Mouse (Mus musculus) stomach, embryonic 15.5 days (tissue): ENCODE results near the gene Fut11. TPM values are rescaled to one million over a fixed set of nuclear protein-coding genes. Genes with fewer than 3 reads are reported as not detected.

Experiments used
- ATAC-seq: fragments of 200-750 bp; cut with Nextera tagmentation; 2 replicates; pipeline ENCODE4 v1.8.0; 2017; ENCODE audit warnings: low read depth, moderate number of reproducible peaks, moderate TSS enrichment; ENCODE audit not compliant: insufficient read depth, low FRiP score
- H3K27ac ChIP-seq: fragments of 300-500 bp; sonication (generic); 2 replicates; pipeline ENCODE4 v1.5.1; 2015; ENCODE audit warnings: mild to moderate bottlenecking, inconsistent platforms
- H3K27me3 ChIP-seq: fragments of 300-500 bp; sonication (generic); replicated peaks from 2 replicates; pipeline ENCODE4 v1.6.1; 2015; ENCODE audit warnings: inconsistent platforms
- H3K36me3 ChIP-seq: fragments of 300-500 bp; sonication (generic); 2 replicates; pipeline ENCODE4 v1.6.1; 2015; ENCODE audit warnings: inconsistent platforms
- H3K4me1 ChIP-seq: fragments of 300-500 bp; sonication (generic); 2 replicates; pipeline ENCODE4 v1.6.1; 2015; ENCODE audit warnings: inconsistent platforms
- H3K4me2 ChIP-seq: fragments of 300-500 bp; sonication (generic); 2 replicates; pipeline ENCODE4 v1.6.1; 2015; ENCODE audit warnings: mild to moderate bottlenecking, inconsistent platforms
- H3K4me3 ChIP-seq: fragments of 300-500 bp; sonication (generic); replicated peaks from 2 replicates; pipeline ENCODE4 v1.5.1; 2015; ENCODE audit warnings: inconsistent platforms
- H3K9ac ChIP-seq: fragments of 300-500 bp; sonication (generic); 2 replicates; pipeline ENCODE4 v1.6.1; 2015; ENCODE audit warnings: inconsistent platforms
- H3K9me3 ChIP-seq: fragments of 300-500 bp; sonication (generic); 2 replicates; pipeline ENCODE4 v1.6.1; 2016; ENCODE audit warnings: inconsistent platforms
- WGBS: fragments of 180-500 bp; shearing (Covaris S2); methylation state at CpG from one replicate; pipeline ENCODE4 v1.1.7; 2015; 5-methylcytosine and 5-hydroxymethylcytosine counted together
- microRNA-seq: library from miRNA; unstranded; fragments of <30 nt; microRNA quantifications from one replicate; pipeline ENCODE4, GENCODE M21; 2016
- polyA plus RNA-seq: library from polyadenylated mRNA; unstranded; fragments of >200 nt; fragmentation: Nextera tagmentation; extraction: Ambion mirVana; gene quantifications from 2 replicates; pipeline ENCODE4 v1.2.1, GENCODE M21; 2015

Fut11 gene
- polyA plus RNA-seq, 1 experiment from 2014 or later: 28.5 TPM

GRCm38 (mm10) chr14:20746935-20747334 is 52.2 kb downstream of the Fut11 start:
- Histone ChIP-seq H3K4me3 (no peak overlapping the region), H3K4me2 (no peak overlapping the region), H3K27ac (no peak overlapping the region), H3K27me3 (no peaks in the 10 kb centered on the region), H3K9ac (no peak overlapping the region), H3K36me3 (peaks cover 19% of the 10 kb centered on the region), H3K9me3 (no peaks in the 10 kb centered on the region), H3K4me1 (no peaks in the 10 kb centered on the region)
- ATAC-seq: no peak
- 84% methylated on average over 3 of the region's 3 CpGs for WGBS

GRCm38 (mm10) chr14:20748388-20748787 is 53.6 kb downstream of the Fut11 start:
- Histone ChIP-seq H3K27me3 (no peaks in the 10 kb centered on the region), H3K9ac (no peak overlapping the region)
- 71% methylated on average over 4 of the region's 4 CpGs for WGBS

GRCm38 (mm10) chr14:20749494-20750051 is 54.8 kb downstream of the Fut11 start:
- H3K27ac ChIP-seq: no peak overlapping the region
- no peaks in the 10 kb centered on the region for H3K9me3 ChIP-seq
- H3K4me2 ChIP-seq: no peak overlapping the region
- ATAC-seq: no peak
- no peak overlapping the region for H3K4me3 ChIP-seq
- no peaks in the 10 kb centered on the region for H3K27me3 ChIP-seq
- H3K4me1 ChIP-seq: no peaks in the 10 kb centered on the region
- H3K9ac ChIP-seq: no peak overlapping the region
- WGBS: 79% methylated on average over 4 of the region's 4 CpGs
- peaks cover 8% of the 10 kb centered on the region for H3K36me3 ChIP-seq

More at GRCm38 (mm10) chr14:20748388-20748787, 53.6 kb downstream of the Fut11 start:
- Histone ChIP-seq H3K27ac (no peak overlapping the region), H3K4me2 (no peak overlapping the region), H3K4me1 (no peaks in the 10 kb centered on the region), H3K9me3 (no peaks in the 10 kb centered on the region), H3K36me3 (peaks cover 19% of the 10 kb centered on the region), H3K4me3 (no peak overlapping the region)
- no peak for ATAC-seq

- no peak overlapping the region for H3K27ac ChIP-seq
- WGBS: 79% methylated on average over 5 of the region's 5 CpGs
- no peak for ATAC-seq
- H3K9me3 ChIP-seq: no peaks in the 10 kb centered on the region
- peaks cover 10% of the 10 kb centered on the region for H3K36me3 ChIP-seq
- no peak overlapping the region for H3K4me3 ChIP-seq
- H3K4me2 ChIP-seq: no peak overlapping the region
- no peak overlapping the region for H3K9ac ChIP-seq
- no peaks in the 10 kb centered on the region for H3K27me3 ChIP-seq
- H3K4me1 ChIP-seq: no peaks in the 10 kb centered on the region
These were observed 55.7 kb downstream of the Fut11 start for GRCm38 (mm10) chr14:20750503-20750902.

Small RNAs within 50 kb of the gene (microRNA-seq; reads per million reads assigned to microRNA genes)
- 0.97 reads per million for gene Mir6946

Other genes with a start within 250 kb of the Fut11 start
- gene Cfap70, start 242.7 kb upstream of the Fut11 start, polyA plus RNA-seq: 0.27 and 0.63 TPM in 2 replicates
- 58.4 and 59.9 TPM in 2 replicates for gene Anxa7, start 214.8 kb upstream of the Fut11 start, polyA plus RNA-seq
- 0.64 and 0.92 TPM in 2 replicates for gene Mss51, start 198.1 kb upstream of the Fut11 start, polyA plus RNA-seq
- gene Ppp3cb, start 148.4 kb upstream of the Fut11 start, polyA plus RNA-seq: 39.9 and 42.4 TPM in 2 replicates
- 5.5 and 6.3 TPM in 2 replicates for gene Usp54, start 53.9 kb upstream of the Fut11 start, polyA plus RNA-seq
- 0.23 and 0.77 TPM in 2 replicates for gene Myoz1, start 38.4 kb upstream of the Fut11 start, polyA plus RNA-seq
- 0.45 and 0.88 TPM in 2 replicates for gene Synpo2l, start 26.6 kb upstream of the Fut11 start, polyA plus RNA-seq
- gene Sec24c, start 20.7 kb upstream of the Fut11 start, polyA plus RNA-seq: 81.1 and 90.2 TPM in 2 replicates
- gene Chchd1, start 8.0 kb downstream of the Fut11 start, polyA plus RNA-seq: 192 and 202 TPM in 2 replicates
- 27.3 and 28.0 TPM in 2 replicates for gene Zswim8, start 12.6 kb downstream of the Fut11 start, polyA plus RNA-seq
- 22.3 and 25.5 TPM in 2 replicates for gene Ndst2, start 39.6 kb downstream of the Fut11 start, polyA plus RNA-seq
- gene Camk2g, start 99.1 kb downstream of the Fut11 start, polyA plus RNA-seq: 40.4 and 49.1 TPM in 2 replicates
- gene Plau, start 141.7 kb downstream of the Fut11 start, polyA plus RNA-seq: 1.3 and 1.9 TPM in 2 replicates
- gene Vcl, start 234.4 kb downstream of the Fut11 start, polyA plus RNA-seq: 74.4 and 83.2 TPM in 2 replicates